In the genomic region with DNA sequence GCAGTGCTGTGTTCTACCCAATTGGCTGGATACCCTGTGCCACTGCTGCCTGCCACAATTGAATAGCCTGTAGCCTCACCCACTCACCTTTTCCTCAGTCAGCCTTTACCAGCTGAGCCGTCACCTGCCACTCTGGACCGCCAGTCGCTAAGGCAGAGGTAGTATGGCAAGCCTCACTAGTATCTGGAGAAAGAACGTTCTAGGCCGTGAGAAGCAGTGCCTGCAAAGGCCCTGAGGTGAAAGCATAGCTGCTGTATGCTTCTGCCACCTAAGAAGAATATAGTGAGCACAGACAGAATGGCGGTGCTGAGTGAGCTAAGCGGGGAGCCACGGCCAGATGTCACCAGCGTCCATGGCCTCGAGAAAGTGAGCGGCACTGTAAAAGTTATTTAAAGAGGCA, we compare ENCODE assay signal across 19 mouse cellular contexts.
DNase-seq lines count a peak whose midpoint lies in the region; ATAC-seq and TF ChIP-seq lines count a peak whose summit lies in the region.
"Had no signal": no experiment of that assay in that cellular context is flagged by ENCODE, and none has a peak within 500 bp of the region (broad histone marks: within the 10 kb centered on the region; RNA-seq: fewer than 3 reads in every experiment).

No protein-coding gene starts in this region.

- no peaks in the 10 kb centered on the region for H3K27me3 ChIP-seq in heart, embryonic 10.5 days (ENCODE audit: insufficient read depth, poor library complexity, severe bottlenecking)
- H3K27me3 ChIP-seq in midbrain, embryonic 11.5 days (ENCODE audit: control insufficient read depth, insufficient read depth, low read length), result no peaks in the 10 kb centered on the region
- H3K27me3 ChIP-seq in midbrain, postnatal 0 days (ENCODE audit: insufficient read depth, low read length), result no peaks in the 10 kb centered on the region

- DNase-seq in heart, embryonic 10.5 days (ENCODE audit: low spot score), result no peak
- DNase-seq in heart, postnatal 14 days, result no peak
- peak; percentile 45 for DNase-seq in midbrain, embryonic 11.5 days (ENCODE audit: low spot score, missing footprints)
- DNase-seq in midbrain, postnatal 0 days (ENCODE audit: low spot score), result no peak
- peak; percentile 29 to 48 for DNase-seq in adrenal gland, postnatal 36 days
- no peak for DNase-seq in thymus, postnatal 36 days
- DNase-seq: cerebellum, adult 18-20 months; cerebellum, adult 9-11 months; cerebellum, postnatal 36 days; gastrocnemius, adult 2 months; gastrocnemius, postnatal 25 days; heart, postnatal 4 days; kidney, adult 8-10 months had no signal

- no peaks in the 10 kb centered on the region for H3K36me3 ChIP-seq in heart, embryonic 10.5 days
- no peaks in the 10 kb centered on the region for H3K36me3 ChIP-seq in midbrain, embryonic 11.5 days (ENCODE audit: control insufficient read depth, insufficient read depth, low read length)
- H3K36me3 ChIP-seq in midbrain, postnatal 0 days (ENCODE audit: insufficient read depth, low read length), result no peaks in the 10 kb centered on the region
- H3K36me3 ChIP-seq: embryonic facial prominence, embryonic 10.5 days; forebrain, embryonic 10.5 days had no signal

- H3K4me3 ChIP-seq in heart, embryonic 10.5 days, result no peak overlapping the region
- no peak overlapping the region for H3K4me3 ChIP-seq in midbrain, embryonic 11.5 days (ENCODE audit: low read depth, low read length)
- no peak overlapping the region for H3K4me3 ChIP-seq in midbrain, postnatal 0 days (ENCODE audit: low read depth, low read length)
- H3K4me3 ChIP-seq: embryonic facial prominence, embryonic 10.5 days; forebrain, embryonic 10.5 days; gastrocnemius, adult 2 months had no signal

- intact Hi-C loops in heart, postnatal 14 days (cut with DNase I), result no loop called here

- 77% methylated on average over 11 of the region's 11 CpGs for WGBS in heart, embryonic 10.5 days
- 85% methylated on average over 11 of the region's 11 CpGs for WGBS in midbrain, embryonic 11.5 days
- 88% methylated on average over 11 of the region's 11 CpGs for WGBS in midbrain, postnatal 0 days

- H3K4me2 ChIP-seq in midbrain, embryonic 11.5 days, result no peak overlapping the region
- H3K4me2 ChIP-seq in midbrain, postnatal 0 days (ENCODE audit: low read depth, low read length, poor library complexity, severe bottlenecking), result no peak overlapping the region
- H3K4me2 ChIP-seq: heart, embryonic 11.5 days; hindbrain, embryonic 14.5 days had no signal

- peaks cover 51% of the 10 kb centered on the region for H3K4me1 ChIP-seq in heart, embryonic 10.5 days
- H3K4me1 ChIP-seq in midbrain, embryonic 11.5 days (ENCODE audit: control insufficient read depth, insufficient read depth, low read length), result peaks cover 5% of the 10 kb centered on the region; the same call in 1 of the 2 replicates
- H3K4me1 ChIP-seq in midbrain, postnatal 0 days (ENCODE audit: insufficient read depth, low read length), result no peaks in the 10 kb centered on the region

- H3K9ac ChIP-seq in midbrain, embryonic 11.5 days (ENCODE audit: low read length), result no peak overlapping the region
- H3K9ac ChIP-seq in midbrain, postnatal 0 days (replicated peaks; ENCODE audit: low read length, poor library complexity, severe bottlenecking), result no peak overlapping the region
- H3K9ac ChIP-seq: hindbrain, embryonic 14.5 days had no signal

- H3K9me3 ChIP-seq in heart, embryonic 10.5 days, result no peaks in the 10 kb centered on the region
- no peaks in the 10 kb centered on the region for H3K9me3 ChIP-seq in midbrain, embryonic 11.5 days (ENCODE audit: control insufficient read depth, low read length)
- H3K9me3 ChIP-seq in midbrain, postnatal 0 days (ENCODE audit: low read length), result no peaks in the 10 kb centered on the region
- H3K9me3 ChIP-seq: embryonic facial prominence, embryonic 10.5 days; forebrain, embryonic 10.5 days had no signal

- TF ChIP-seq CTCF in midbrain, postnatal 0 days (IDR thresholded peaks at IDR 0.05), result no peak

- no peak for ATAC-seq in midbrain, embryonic 11.5 days (ENCODE audit: low FRiP score)
- ATAC-seq in midbrain, postnatal 0 days (ENCODE audit: low FRiP score), result no peak
- ATAC-seq: forebrain, embryonic 14.5 days; intestine, postnatal 0 days had no signal

- peak overlapping the region; percentile 59; the same call in 1 of the 2 replicates for H3K27ac ChIP-seq in heart, embryonic 10.5 days
- H3K27ac ChIP-seq in midbrain, embryonic 11.5 days (ENCODE audit: low read depth, low read length), result no peak overlapping the region
- H3K27ac ChIP-seq in midbrain, postnatal 0 days (ENCODE audit: low read depth, low read length), result no peak overlapping the region
- H3K27ac ChIP-seq: embryonic facial prominence, embryonic 10.5 days; forebrain, embryonic 10.5 days; gastrocnemius, adult 2 months; hindbrain, embryonic 14.5 days had no signal

Comparison
In these comparisons a context has a peak if more than half of its experiments do, and no peak if none do; other contexts are left out.
1. DNase-seq: peak in midbrain, embryonic 11.5 days (single experiment) and adrenal gland, postnatal 36 days (2 of 2); none in heart, embryonic 10.5 days (single experiment), heart, postnatal 14 days (0 of 2), midbrain, postnatal 0 days (single experiment) and thymus, postnatal 36 days (0 of 2).